20 mouse cellular contexts compared by ENCODE assay signal in the genomic region with DNA sequence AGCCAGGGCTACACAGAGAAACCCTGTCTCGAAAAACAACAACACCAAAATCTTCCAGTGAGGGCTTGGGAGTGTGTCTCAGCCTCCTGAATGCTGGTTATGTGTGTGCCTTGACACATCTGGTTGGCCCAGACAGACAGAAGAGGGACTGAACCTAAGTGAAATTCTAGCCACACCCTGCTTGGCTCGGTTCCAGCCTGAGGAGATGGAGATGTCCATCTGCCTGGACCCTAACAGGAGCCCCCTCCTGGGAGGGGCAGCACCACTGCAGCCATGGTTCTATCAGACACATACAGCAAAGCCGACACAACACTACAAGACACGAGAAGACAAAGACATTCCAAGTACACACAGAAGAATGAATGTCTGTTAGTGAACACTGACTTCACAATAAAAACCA. TPM values are rescaled to one million over a fixed set of nuclear protein-coding genes. Genes with fewer than 3 reads are reported as not detected.
"Had no signal": no experiment of that assay in that cellular context is flagged by ENCODE, and none has a peak within 500 bp of the region (broad histone marks: within the 10 kb centered on the region; RNA-seq: fewer than 3 reads in every experiment).

No protein-coding gene starts in this region.

- H3K27ac ChIP-seq: limb, embryonic 12.5 days; limb, embryonic 15.5 days; liver, embryonic 14.5 days; macrophage; midbrain, embryonic 13.5 days had no signal

- ATAC-seq: liver, postnatal 0 days; lung, postnatal 0 days; midbrain, embryonic 13.5 days had no signal

- H3K27me3 ChIP-seq: limb, embryonic 12.5 days; limb, embryonic 15.5 days; midbrain, embryonic 13.5 days had no signal

- H3K4me1 ChIP-seq: limb, embryonic 12.5 days; limb, embryonic 15.5 days; midbrain, embryonic 13.5 days had no signal

- DNase-seq: kidney, postnatal 14 days; kidney, postnatal 4 days; left cerebral cortex, postnatal 4 days; liver, postnatal 0 days; lung, embryonic 14.5 days; thymus, adult 18-20 months; thymus, postnatal 36 days had no signal

- H3K4me3 ChIP-seq: limb, embryonic 12.5 days; limb, embryonic 15.5 days; midbrain, embryonic 13.5 days had no signal

RNA-seq across cellular contexts. Expression of a gene that starts 17.2 kb away (rescaled TPM):
- total RNA-seq: layer of hippocampus, adult 18-20 months; layer of hippocampus, postnatal 14 days; left cerebral cortex, adult 8-10 months; left cerebral cortex, postnatal 14 days; left cerebral cortex, postnatal 4 days; midbrain, postnatal 0 days had no signal
- polyA plus RNA-seq: macrophage; neural tube, embryonic 11.5 days; testis, adult 2 months had no signal
